Mouse (Mus musculus) brain, embryonic 14.5 days (tissue): ENCODE data around the gene Nucks1.

Source experiments
- CTCF ChIP-seq: fragments of 200-500 bp; IDR thresholded peaks from 2 replicates; pipeline ENCODE4 v1.5.1; 2012; ENCODE audit warnings: inconsistent platforms, mild to moderate bottlenecking, moderate library complexity, borderline replicate concordance; ENCODE audit not compliant: insufficient read depth, insufficient read length; ENCODE audit errors: extremely low read depth
- POLR2A ChIP-seq: fragments of 200-500 bp; IDR thresholded peaks from 2 replicates; pipeline ENCODE4 v1.6.1; 2012; ENCODE audit warnings: mild to moderate bottlenecking, inconsistent platforms, borderline replicate concordance; ENCODE audit not compliant: poor library complexity, insufficient read depth, insufficient read length, severe bottlenecking; ENCODE audit errors: extremely low read depth

DNA sequence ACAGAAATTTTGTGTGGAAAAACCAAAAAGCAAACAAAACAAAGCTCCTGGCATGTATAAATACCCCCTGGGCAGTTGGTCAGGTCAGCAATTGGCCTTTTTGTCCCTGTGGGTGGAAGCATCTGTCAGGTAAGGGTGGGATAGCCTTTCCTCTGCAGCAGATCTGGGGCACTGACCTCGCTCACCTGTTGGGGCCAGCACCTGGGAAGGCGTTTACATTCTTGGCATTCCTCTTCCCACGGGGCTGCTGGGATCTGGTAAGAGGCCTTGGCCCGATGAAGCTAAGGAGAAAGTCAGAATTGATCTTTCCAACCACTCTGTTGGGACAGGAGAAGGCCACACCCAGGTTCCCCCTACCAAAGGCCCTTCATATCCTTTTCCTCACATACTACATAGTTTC lies 59.5 kb downstream of the Nucks1 start:
- TF ChIP-seq POLR2A (no peak), CTCF (no peak)
